In the genomic region with DNA sequence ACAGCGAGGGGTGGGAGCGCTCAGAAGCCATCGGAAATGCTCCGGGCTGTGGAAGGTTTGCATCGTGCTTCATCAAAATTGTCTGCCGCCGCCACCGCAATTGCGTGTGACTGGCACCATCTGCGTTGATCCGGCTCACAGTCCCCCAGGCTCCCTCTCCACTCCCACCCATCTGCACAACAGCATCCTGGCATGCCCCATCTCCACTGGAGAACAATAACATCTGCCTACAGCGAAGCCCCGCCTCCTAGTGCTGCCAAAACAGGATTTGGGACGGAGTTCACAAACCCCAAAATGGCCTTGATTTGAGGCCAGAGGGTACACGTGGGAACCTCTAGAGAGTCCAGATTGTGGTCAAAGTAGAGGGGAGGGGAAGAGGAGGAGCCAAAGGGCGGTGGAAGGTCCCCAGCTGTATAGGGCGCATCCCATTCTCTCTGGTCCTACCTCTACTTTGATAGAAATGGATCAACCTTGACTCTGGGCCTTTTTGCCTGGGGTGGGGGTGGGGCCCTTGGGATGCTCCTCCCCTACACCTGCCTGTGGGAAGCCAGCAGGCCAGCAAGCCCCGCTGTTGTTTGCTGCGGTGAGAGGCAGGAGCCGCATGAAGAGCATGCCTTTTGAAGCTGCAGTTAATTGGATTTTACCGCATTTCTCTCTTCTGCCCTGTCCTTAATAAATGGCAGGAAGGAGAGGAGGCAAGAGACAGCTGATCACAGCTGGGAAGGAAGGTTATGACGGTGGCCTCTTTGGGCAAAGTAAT, we compare ENCODE assay signal across 8 mouse cellular contexts.
A peak's percentile ranks its signal among the peaks of the same experiment; 100 is the strongest.
DNase-seq lines count a peak whose midpoint lies in the region; ATAC-seq lines count a peak whose summit lies in the region.

No protein-coding gene starts in this region.

- H3K4me1 ChIP-seq in intestine, embryonic 15.5 days (replicated peaks), result peaks cover 16% of the 10 kb centered on the region; the same call in 1 of the 2 replicates
- H3K4me1 ChIP-seq in neural tube, embryonic 12.5 days, result peaks cover 28% of the 10 kb centered on the region

- H3K27me3 ChIP-seq in intestine, embryonic 15.5 days (replicated peaks), result peaks cover 7% of the 10 kb centered on the region; the same call in 1 of the 2 replicates
- 0 out of 2 replicates have a peak, but pooled peaks cover 5% of the 10 kb centered on the region for H3K27me3 ChIP-seq in neural tube, embryonic 12.5 days (replicated peaks)

- ATAC-seq in intestine, embryonic 15.5 days, result no peak
- peak; percentile 53 for ATAC-seq in neural tube, embryonic 12.5 days (ENCODE audit: low FRiP score, low read depth)

- no peaks in the 10 kb centered on the region for H3K9me3 ChIP-seq in intestine, embryonic 15.5 days
- no peaks in the 10 kb centered on the region for H3K9me3 ChIP-seq in neural tube, embryonic 12.5 days

- 29% methylated on average over 22 of the region's 22 CpGs for WGBS in intestine, embryonic 15.5 days
- WGBS in neural tube, embryonic 12.5 days, result 9% methylated on average over 22 of the region's 22 CpGs

- peak overlapping the region; percentile 36 for H3K4me2 ChIP-seq in intestine, embryonic 15.5 days (replicated peaks)
- H3K4me2 ChIP-seq in neural tube, embryonic 12.5 days (replicated peaks), result peak overlapping the region; percentile 32

- no peaks in the 10 kb centered on the region for H3K36me3 ChIP-seq in intestine, embryonic 15.5 days
- H3K36me3 ChIP-seq in neural tube, embryonic 12.5 days, result no peaks in the 10 kb centered on the region

- no peak overlapping the region for H3K27ac ChIP-seq in intestine, embryonic 15.5 days
- H3K27ac ChIP-seq in neural tube, embryonic 12.5 days, result peak overlapping the region; percentile 12; the same call in 1 of the 2 replicates

- no peak overlapping the region for H3K9ac ChIP-seq in intestine, embryonic 15.5 days
- no peak overlapping the region for H3K9ac ChIP-seq in neural tube, embryonic 12.5 days

- DNase-seq in kidney, postnatal 4 days, result peak; percentile 14 to 39
- no peak for DNase-seq in kidney, adult 11 months
- DNase-seq in embryo, embryonic 9.5 days (ENCODE audit: extremely low spot score), result peak; percentile 22
- DNase-seq in spleen, postnatal 10 days (ENCODE audit: low spot score in 2 of 2), result no peak
- no peak for DNase-seq in adrenal gland, postnatal 4 days (ENCODE audit: low spot score in 2 of 2)
- no peak for DNase-seq in spleen, adult 12 weeks (ENCODE audit: low spot score)

- no peak overlapping the region for H3K4me3 ChIP-seq in intestine, embryonic 15.5 days (replicated peaks)
- no peak overlapping the region for H3K4me3 ChIP-seq in neural tube, embryonic 12.5 days

Comparison
In these comparisons a context has a peak if more than half of its experiments do, and no peak if none do; other contexts are left out.
1. DNase-seq: peak in kidney, postnatal 4 days (2 of 2) and embryo, embryonic 9.5 days (single experiment); none in kidney, adult 11 months (single experiment), spleen, postnatal 10 days (0 of 2), adrenal gland, postnatal 4 days (0 of 2) and spleen, adult 12 weeks (single experiment).